Mouse (Mus musculus) CH12.LX (cell line): ENCODE data around the gene Polr3gl. TPM values are rescaled to one million over a fixed set of nuclear protein-coding genes. Genes with fewer than 3 reads are reported as not detected.

Experiments
- DNase-seq: peaks from one replicate; pipeline ENCODE4 v3.0.0-alpha.2; 2013; ENCODE audit errors: extremely low read depth
- H3K27ac ChIP-seq: 2 replicates; pipeline ENCODE4 v1.5.1; 2012; ENCODE audit warnings: low read depth, mild to moderate bottlenecking, control low read depth, moderate library complexity; ENCODE audit not compliant: insufficient read depth
- H3K27me3 ChIP-seq: replicated peaks from 2 replicates; pipeline ENCODE3; 2012; ENCODE audit warnings: inconsistent platforms
- H3K36me3 ChIP-seq, 2 experiments: replicated peaks in 1 of 2; 2 replicates each; pipeline versions ENCODE3 to v1.6.1; 2012; ENCODE audit warnings: inconsistent platforms in 1 of 2, low read length in 1 of 2, mild to moderate bottlenecking in 1 of 2, mixed read lengths in 1 of 2, moderate library complexity in 1 of 2; ENCODE audit not compliant: control insufficient read depth in 1 of 2, insufficient read depth in 1 of 2
- H3K4me1 ChIP-seq, 2 experiments: 2 replicates each; pipeline ENCODE4 v1.6.1; 2012; ENCODE audit warnings: inconsistent platforms in 1 of 2, moderate library complexity in 1 of 2; ENCODE audit not compliant: insufficient read depth in 2 of 2, control insufficient read depth in 1 of 2
- H3K4me2 ChIP-seq: 2 replicates; pipeline ENCODE4 v1.6.1; 2012; ENCODE audit warnings: low read depth, mild to moderate bottlenecking, control low read depth; ENCODE audit not compliant: poor library complexity, insufficient read depth, severe bottlenecking
- H3K4me3 ChIP-seq, 3 experiments: fragments of 150-350 bp in 1 of 3; sonication (generic) in 1 of 3; replicated peaks in 1 of 3; 2 replicates each; pipeline versions ENCODE3 to v1.5.1; 2011 to 2012; ENCODE audit warnings: low read depth in 2 of 3, low read length in 2 of 3, mild to moderate bottlenecking in 2 of 3, moderate library complexity in 2 of 3, control low read depth in 1 of 3, improper control_type of control experiment in 1 of 3, inconsistent platforms in 1 of 3, mixed read lengths in 1 of 3; ENCODE audit not compliant: poor library complexity in 1 of 3
- H3K79me2 ChIP-seq: replicated peaks from 2 replicates; pipeline ENCODE4 v1.6.1; 2012; ENCODE audit warnings: mild to moderate bottlenecking, moderate library complexity; ENCODE audit not compliant: control insufficient read depth, poor library complexity, insufficient read depth, severe bottlenecking; ENCODE audit errors: extremely low read depth
- H3K9ac ChIP-seq: 2 replicates; pipeline ENCODE4 v1.6.1; 2012; ENCODE audit warnings: low read depth, mild to moderate bottlenecking, control low read depth, moderate library complexity; ENCODE audit not compliant: insufficient read depth
- H3K9me3 ChIP-seq: replicated peaks from 2 replicates; pipeline ENCODE3; 2012; ENCODE audit warnings: low read length, inconsistent platforms, mixed read lengths
- BHLHE40 ChIP-seq: IDR thresholded peaks from 2 replicates; pipeline ENCODE4 v1.6.1; 2011; ENCODE audit warnings: mild to moderate bottlenecking, low read depth, low read length, improper control_type of control experiment
- E2F4 ChIP-seq: IDR thresholded peaks from 2 replicates; pipeline ENCODE4 v1.6.1; 2011; ENCODE audit warnings: low read depth, low read length, improper control_type of control experiment; ENCODE audit not compliant: insufficient replicate concordance
- ELF1 ChIP-seq: IDR thresholded peaks from 2 replicates; pipeline ENCODE4 v1.6.1; 2014; ENCODE audit warnings: low read depth, mild to moderate bottlenecking, inconsistent platforms, low read length, improper control_type of control experiment
- EP300 ChIP-seq: IDR thresholded peaks from 2 replicates; pipeline ENCODE4 v1.6.1; 2011; ENCODE audit warnings: low read length, improper control_type of control experiment
- ETS1 ChIP-seq: conservative IDR thresholded peaks from 2 replicates; pipeline ENCODE4 v1.6.1; 2012; ENCODE audit warnings: low read depth, mild to moderate bottlenecking, inconsistent platforms, low read length, improper control_type of control experiment, moderate library complexity
- GABPA ChIP-seq: IDR thresholded peaks from 2 replicates; pipeline ENCODE4 v1.6.1; 2012; ENCODE audit warnings: low read depth, low read length, improper control_type of control experiment, inconsistent platforms; ENCODE audit not compliant: insufficient replicate concordance
- IRF4 ChIP-seq: IDR thresholded peaks from 2 replicates; pipeline ENCODE4 v1.6.1; 2014; ENCODE audit warnings: low read depth, mild to moderate bottlenecking, inconsistent platforms, low read length, improper control_type of control experiment
- JUN ChIP-seq: IDR thresholded peaks from 2 replicates; pipeline ENCODE4 v1.6.1; 2011; ENCODE audit warnings: low read depth, mild to moderate bottlenecking, low read length, improper control_type of control experiment, moderate library complexity; ENCODE audit not compliant: insufficient read depth
- KAT2A ChIP-seq: IDR thresholded peaks from 2 replicates; pipeline ENCODE4 v1.6.1; 2012; ENCODE audit warnings: low read length, improper control_type of control experiment, inconsistent platforms; ENCODE audit not compliant: insufficient replicate concordance
- MAFK ChIP-seq: IDR thresholded peaks from 2 replicates; pipeline ENCODE4 v1.6.1; 2011; ENCODE audit warnings: low read length, improper control_type of control experiment; ENCODE audit not compliant: insufficient replicate concordance
- MAX ChIP-seq: IDR thresholded peaks from 2 replicates; pipeline ENCODE4 v1.6.1; 2011; ENCODE audit warnings: low read length, improper control_type of control experiment
- MAZ ChIP-seq: IDR thresholded peaks from 2 replicates; pipeline ENCODE4 v1.6.1; 2012; ENCODE audit warnings: low read depth, mild to moderate bottlenecking, inconsistent platforms, low read length, improper control_type of control experiment, moderate library complexity
- MXI1 ChIP-seq: IDR thresholded peaks from 2 replicates; pipeline ENCODE4 v1.6.1; 2011; ENCODE audit warnings: mild to moderate bottlenecking, low read depth, low read length, improper control_type of control experiment
- MYC ChIP-seq: IDR thresholded peaks from 2 replicates; pipeline ENCODE4 v1.6.1; 2011; ENCODE audit warnings: low read depth, mild to moderate bottlenecking, improper control_type of control experiment, low read length
- NELFE ChIP-seq: IDR thresholded peaks from 2 replicates; pipeline ENCODE4 v1.6.1; 2011; ENCODE audit warnings: low read depth, low read length, improper control_type of control experiment
- NRF1 ChIP-seq: IDR thresholded peaks from 2 replicates; pipeline ENCODE4 v1.6.1; 2014; ENCODE audit warnings: low read depth, mild to moderate bottlenecking, inconsistent platforms, low read length, improper control_type of control experiment, moderate library complexity
- PAX5 ChIP-seq: IDR thresholded peaks from 2 replicates; pipeline ENCODE4 v1.6.1; 2012; ENCODE audit warnings: low read length, inconsistent platforms, mixed read lengths
- POLR2A ChIP-seq: IDR thresholded peaks from 2 replicates; pipeline ENCODE4 v1.6.1; 2011; ENCODE audit warnings: low read depth, mild to moderate bottlenecking, improper control_type of control experiment, low read length
- POLR2AphosphoS2 ChIP-seq: IDR thresholded peaks from 2 replicates; pipeline ENCODE4 v1.6.1; 2011; ENCODE audit warnings: low read depth, low read length, improper control_type of control experiment
- RAD21 ChIP-seq: IDR thresholded peaks from 2 replicates; pipeline ENCODE4 v1.6.1; 2011; ENCODE audit warnings: low read depth, mild to moderate bottlenecking, low read length, improper control_type of control experiment, moderate library complexity
- RCOR1 ChIP-seq: conservative IDR thresholded peaks from 2 replicates; pipeline ENCODE4 v1.6.1; 2012; ENCODE audit warnings: low read depth, mild to moderate bottlenecking, inconsistent platforms, low read length, improper control_type of control experiment
- SIN3A ChIP-seq: IDR thresholded peaks from 2 replicates; pipeline ENCODE4 v1.6.1; 2012; ENCODE audit warnings: low read length, improper control_type of control experiment, inconsistent platforms
- SMC3 ChIP-seq: IDR thresholded peaks from 2 replicates; pipeline ENCODE4 v1.6.1; 2011; ENCODE audit warnings: low read depth, low read length, improper control_type of control experiment
- TBP ChIP-seq: conservative IDR thresholded peaks from 2 replicates; pipeline ENCODE4 v1.6.1; 2011; ENCODE audit warnings: low read depth, low read length, improper control_type of control experiment
- TCF12 ChIP-seq: IDR thresholded peaks from 2 replicates; pipeline ENCODE4 v1.6.1; 2014; ENCODE audit warnings: low read depth, mild to moderate bottlenecking, inconsistent platforms, low read length, improper control_type of control experiment
- USF1 ChIP-seq: IDR thresholded peaks from 2 replicates; pipeline ENCODE4 v1.6.1; 2014; ENCODE audit warnings: low read depth, mild to moderate bottlenecking, inconsistent platforms, low read length, improper control_type of control experiment
- USF2 ChIP-seq: conservative IDR thresholded peaks from 2 replicates; pipeline ENCODE4 v1.6.1; 2011; ENCODE audit warnings: low read depth, low read length, improper control_type of control experiment
- ZC3H11A ChIP-seq: IDR thresholded peaks from 2 replicates; pipeline ENCODE4 v1.6.1; 2012; ENCODE audit warnings: low read depth, mild to moderate bottlenecking, inconsistent platforms, low read length, improper control_type of control experiment
- ZKSCAN1 ChIP-seq: IDR thresholded peaks from 2 replicates; pipeline ENCODE4 v1.6.1; 2012; ENCODE audit warnings: low read depth, inconsistent platforms, low read length, improper control_type of control experiment, borderline replicate concordance
- ZNF384 ChIP-seq: IDR thresholded peaks from 2 replicates; pipeline ENCODE4 v1.6.1; 2012; ENCODE audit warnings: low read depth, low read length, improper control_type of control experiment, inconsistent platforms
- dilution Hi-C: fragments of 300-500 bp; cut with MboI; formaldehyde crosslinking; loops from 2 replicates; pipeline ENCODE4 v1.14.3; 2020; ENCODE audit warnings: low sequenced_read_pairs; ENCODE audit not compliant: extremely low pct_unique_long_range_greater_than_20kb, extremely low pct_ligation_motif_present
- in situ Hi-C: fragments of 300-500 bp; cut with MboI; formaldehyde crosslinking; loops from 3 replicates; pipeline ENCODE4 v1.14.3; 2019; ENCODE audit warnings: low sequenced_read_pairs, low pct_ligation_motif_present, low pct_unique_long_range_greater_than_20kb, mixed read lengths
- polyA plus RNA-seq: library from polyadenylated mRNA; unstranded; fragments of >175 nt; gene quantifications from 2 replicates; pipeline ENCODE4 v1.2.1, GENCODE M21; 2012; ENCODE audit warnings: low read depth; ENCODE audit not compliant: insufficient read length
- total RNA-seq, 2 experiments: library from RNA; depleted of rRNA; stranded (reverse); fragments of 300-350 nt in 1 of 2; fragments of >200 nt in 1 of 2; gene quantifications; 2 replicates each; pipeline ENCODE4 v1.2.3; 2012 to 2014

The Polr3gl gene
- total and polyA plus RNA-seq, 3 experiments: 13.7 to 18.8 (median 15.7) TPM

- H3K4me2 ChIP-seq: no peak overlapping the region
- dilution Hi-C loops: no loop called here
- H3K27ac ChIP-seq: no peak overlapping the region
- no peak overlapping the region for H3K9ac ChIP-seq
- in situ Hi-C loops: no loop called here
- no peak for DNase-seq
- H3K36me3 ChIP-seq: peaks cover 28 to 30% of the 10 kb centered on the region in 2 experiments
- no peaks in the 10 kb centered on the region for H3K27me3 ChIP-seq
- H3K4me3 ChIP-seq: no peak overlapping the region
- no peaks in the 10 kb centered on the region for H3K9me3 ChIP-seq
- H3K4me1 ChIP-seq: peaks cover 8 to 55% of the 10 kb centered on the region in 2 experiments
- TF ChIP-seq POLR2A: no peak
- TF ChIP-seq EP300: no peak
- TF ChIP-seq GABPA: no peak
- TF ChIP-seq ZNF384: 0 out of 2 replicates have a peak, but pooled peaks have one; percentile 30
- no peak for TF ChIP-seq TBP
- no peak for TF ChIP-seq KAT2A
- no peak for TF ChIP-seq ETS1
- peaks cover 37% of the 10 kb centered on the region for H3K79me2 ChIP-seq
Measured at GRCm38 (mm10) chr3:96563267-96563666, 30.7 kb downstream of the Polr3gl start.

- peaks cover 8 to 55% of the 10 kb centered on the region in 2 experiments for H3K4me1 ChIP-seq
- dilution Hi-C loops (no loop called here), in situ Hi-C loops (no loop called here)
- peaks cover 28 to 30% of the 10 kb centered on the region in 2 experiments for H3K36me3 ChIP-seq
- peak overlapping the region; percentile 53 for H3K27ac ChIP-seq
- peak overlapping the region in 1 of 3 experiments; percentile 17 for H3K4me3 ChIP-seq
- H3K4me2 ChIP-seq: peak overlapping the region; percentile 97; the same call in 1 of the 2 replicates
- H3K79me2 ChIP-seq: peaks cover 41% of the 10 kb centered on the region
- H3K9me3 ChIP-seq: no peaks in the 10 kb centered on the region
- no peaks in the 10 kb centered on the region for H3K27me3 ChIP-seq
- no peak overlapping the region; the same call in 1 of the 2 replicates for H3K9ac ChIP-seq
- DNase-seq: peak; percentile 44
- TF ChIP-seq JUN (no peak), MAX (no peak), ZC3H11A (no peak), USF1 (no peak), NELFE (no peak), KAT2A (no peak), SIN3A (peak; percentile 55; the same call in 1 of the 2 replicates), MAZ (no peak), TCF12 (no peak), ZNF384 (no peak), POLR2A (peak; percentile 43; the same call in 1 of the 2 replicates), ZKSCAN1 (no peak), GABPA (no peak), E2F4 (no peak), RAD21 (no peak), MYC (no peak), POLR2AphosphoS2 (peak; percentile 97), MXI1 (no peak), NRF1 (no peak), EP300 (no peak), RCOR1 (0 out of 2 replicates have a peak, but pooled peaks have one; percentile 28), USF2 (no peak), BHLHE40 (no peak), ETS1 (no peak), MAFK (no peak), ELF1 (no peak), IRF4 (0 out of 2 replicates have a peak, but pooled peaks have one; percentile 15), SMC3 (no peak), PAX5 (no peak)
Measured at GRCm38 (mm10) chr3:96561946-96562681, 31.9 kb downstream of the Polr3gl start.
